Mouse (Mus musculus) layer of hippocampus, postnatal 10 days (tissue): Measurements from ENCODE around the gene Sh2d1b1. TPM values are rescaled to one million over a fixed set of nuclear protein-coding genes. Genes with fewer than 3 reads are reported as not detected.

Source experiments
- DNase-seq, 2 experiments: peaks; one replicate each; pipeline ENCODE4 v3.0.0; 2021; ENCODE audit warnings: low spot score in 2 of 2
- total RNA-seq, 2 experiments: library from RNA; stranded (reverse); gene quantifications; 2 replicates each; pipeline ENCODE4 v1.2.3; 2021

Sh2d1b1 gene
- total RNA-seq, 2 experiments from 2014 or later = not detected

GRCm38 (mm10) chr1:170323001-170323400 is 45.9 kb downstream of the Sh2d1b1 start:
- no peak for DNase-seq

GRCm38 (mm10) chr1:170324312-170324711 is 47.2 kb downstream of the Sh2d1b1 start:
- no peak for DNase-seq

- DNase-seq = no peak
Measured at GRCm38 (mm10) chr1:170325277-170325676, 48.2 kb downstream of the Sh2d1b1 start.

- DNase-seq = no peak
Measured at GRCm38 (mm10) chr1:170331926-170332325, 54.8 kb downstream of the Sh2d1b1 start.

GRCm38 (mm10) chr1:170332775-170333174 is 55.7 kb downstream of the Sh2d1b1 start:
- no peak for DNase-seq

Other genes with a start within 250 kb of the Sh2d1b1 start
- gene Ddr2, start 166.6 kb upstream of the Sh2d1b1 start, total RNA-seq = 1 to 10 TPM; 7.4 to 7.7 TPM
- gene Uap1, start 102.4 kb upstream of the Sh2d1b1 start, total RNA-seq = 10 to 100 TPM; 56.6 to 63.1 TPM
- 100 to 1,000 TPM; 145 to 147 TPM for gene Uhmk1, start 61.9 kb upstream of the Sh2d1b1 start, total RNA-seq
- not detected for gene Sh2d1b2, start 44.6 kb upstream of the Sh2d1b1 start, total RNA-seq
- 1 to 10 TPM; 3.2 TPM for gene Gm7694, start 29.0 kb downstream of the Sh2d1b1 start, total RNA-seq
- not detected for gene Spata46, start 31.5 kb downstream of the Sh2d1b1 start, total RNA-seq